Mouse (Mus musculus) urinary bladder, postnatal 4 days (tissue): ENCODE data around the gene Fcmr.

Source experiments
- DNase-seq, 2 experiments: peaks; one replicate each; pipeline ENCODE4 v3.0.0; 2021 to 2022; ENCODE audit warnings: low spot score in 2 of 2

Gene Fcmr

DNA sequence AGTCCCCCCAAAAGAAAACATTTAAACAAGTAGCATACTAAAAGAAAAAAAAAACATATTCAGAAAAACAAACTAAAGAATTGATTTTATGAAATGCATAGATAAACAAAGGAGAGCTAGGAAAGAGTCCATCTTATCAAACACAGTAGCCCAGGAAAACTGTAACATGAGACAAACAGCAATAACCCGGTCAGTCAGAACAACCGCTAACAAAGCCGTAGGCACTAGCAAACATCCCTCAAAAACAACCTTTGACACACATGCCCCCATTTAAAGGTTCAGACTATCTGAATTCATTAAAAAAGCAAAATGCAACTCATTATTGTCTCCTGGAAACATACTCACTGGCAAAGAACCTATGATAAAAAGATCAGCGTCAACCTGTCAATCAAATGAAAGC is 8.0 kb upstream of the Fcmr start:
- no peak for DNase-seq

DNA sequence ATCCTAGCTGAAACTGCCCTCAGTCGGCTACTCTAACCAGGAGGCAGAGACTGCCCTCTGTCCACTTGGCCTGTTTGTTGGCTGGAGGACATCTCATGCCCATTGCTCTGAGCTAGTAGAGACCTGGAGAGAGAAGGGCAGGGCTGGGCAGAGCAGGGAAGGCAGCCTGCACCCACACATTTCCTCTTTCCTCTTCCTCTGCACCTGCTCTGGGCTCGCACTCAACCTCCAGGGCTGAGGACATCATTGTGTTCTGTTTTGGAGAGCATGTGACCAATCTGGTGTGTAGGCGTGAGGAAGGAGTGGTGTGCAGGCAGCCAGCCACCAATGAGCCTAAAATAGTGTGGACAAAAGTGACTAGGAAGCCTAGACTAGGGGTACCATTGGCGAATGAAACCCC is 1.2 kb upstream of the Fcmr start:
- DNase-seq: no peak

- no peak for DNase-seq
Observed at GRCm38 (mm10) chr1:130864741-130865140, 728 bp upstream of the Fcmr start.

DNA sequence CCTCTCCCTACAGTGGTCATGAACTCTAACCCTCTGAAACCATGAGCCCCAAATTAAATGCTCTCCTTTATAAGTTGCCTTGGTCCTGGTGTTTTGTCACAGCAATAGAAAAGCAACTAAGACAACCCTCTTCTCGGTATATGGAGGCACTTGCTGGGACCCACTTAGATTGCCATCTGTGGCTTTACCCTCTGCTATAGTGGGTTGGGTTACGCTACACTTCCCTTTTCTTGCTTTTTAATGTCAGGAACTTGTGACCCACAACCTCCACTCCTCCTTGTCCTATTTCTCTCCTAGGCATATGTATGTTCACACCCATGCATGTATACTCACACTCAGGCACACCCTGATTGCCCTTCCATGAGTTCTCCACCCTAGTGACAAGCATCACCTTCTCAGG is 7.4 kb downstream of the Fcmr start:
- no peak for DNase-seq

- DNase-seq: no peak
Observed at GRCm38 (mm10) chr1:130875139-130875538, 9.7 kb downstream of the Fcmr start.

- DNase-seq: no peak
Observed at GRCm38 (mm10) chr1:130875910-130876309, 10.4 kb downstream of the Fcmr start.

DNA sequence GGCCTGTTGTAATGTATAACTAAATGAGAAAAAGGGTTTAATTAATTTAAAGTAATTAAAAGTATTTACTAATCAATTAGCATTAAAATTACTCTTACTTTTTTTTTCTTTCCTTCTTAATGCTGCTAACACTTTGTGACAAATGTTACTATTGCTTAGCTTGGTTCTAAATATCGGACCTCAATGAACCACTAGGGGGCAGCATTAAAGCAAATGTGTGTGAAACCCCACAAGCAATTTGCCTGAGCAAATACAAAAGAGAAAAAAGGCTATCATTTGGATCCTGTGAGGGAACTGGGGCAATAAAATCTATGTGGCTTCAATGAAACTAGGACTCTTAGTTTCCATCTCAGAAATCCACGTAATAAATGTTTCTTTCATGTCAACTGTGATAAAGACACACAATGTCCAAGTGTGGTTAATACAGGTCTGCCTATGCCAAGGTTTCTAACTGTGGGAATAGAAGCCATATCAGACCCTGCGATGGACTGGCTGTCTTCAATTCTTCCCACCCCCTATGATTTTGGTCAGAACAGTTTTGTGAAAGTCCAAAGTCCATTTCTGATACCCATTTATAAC is 11.6 kb downstream of the Fcmr start:
- no peak for DNase-seq

DNA sequence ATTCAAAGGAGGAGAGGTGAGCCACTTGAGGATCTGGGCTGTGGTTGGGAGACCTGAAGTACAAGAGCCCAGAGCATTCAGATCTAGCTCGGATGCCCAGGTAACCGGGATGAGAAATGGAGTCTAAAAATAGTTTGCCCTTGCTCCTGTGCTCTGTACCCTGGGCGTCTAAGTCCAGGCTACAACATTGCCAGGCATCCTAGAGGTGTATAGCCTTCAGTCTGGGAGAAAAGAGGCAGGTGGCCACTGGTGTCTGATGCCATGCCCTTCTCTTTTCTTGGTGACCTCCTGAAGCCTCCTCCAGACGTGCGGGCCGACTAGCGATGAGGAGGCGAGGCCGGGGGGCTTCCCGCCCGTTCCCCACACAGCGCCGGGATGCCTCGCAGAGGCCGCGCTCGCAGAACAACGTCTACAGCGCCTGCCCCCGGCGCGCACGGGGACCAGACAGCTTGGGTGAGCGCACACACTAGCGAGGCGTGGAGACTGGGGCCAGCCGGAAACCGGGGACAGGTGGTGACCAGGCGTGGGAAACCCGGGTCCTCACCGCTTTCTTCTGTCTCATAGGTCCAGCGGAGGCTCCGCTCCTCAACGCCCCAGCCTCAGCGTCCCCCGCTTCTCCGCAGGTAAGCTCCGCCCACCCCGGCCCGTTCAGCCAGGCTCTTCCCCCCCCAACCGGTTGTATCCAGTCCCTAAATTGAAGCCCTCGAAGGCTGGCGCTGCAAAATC is 12.6 kb downstream of the Fcmr start:
- no peak for DNase-seq

- no peak for DNase-seq
Observed at GRCm38 (mm10) chr1:130879927-130880326, 14.5 kb downstream of the Fcmr start.

DNA sequence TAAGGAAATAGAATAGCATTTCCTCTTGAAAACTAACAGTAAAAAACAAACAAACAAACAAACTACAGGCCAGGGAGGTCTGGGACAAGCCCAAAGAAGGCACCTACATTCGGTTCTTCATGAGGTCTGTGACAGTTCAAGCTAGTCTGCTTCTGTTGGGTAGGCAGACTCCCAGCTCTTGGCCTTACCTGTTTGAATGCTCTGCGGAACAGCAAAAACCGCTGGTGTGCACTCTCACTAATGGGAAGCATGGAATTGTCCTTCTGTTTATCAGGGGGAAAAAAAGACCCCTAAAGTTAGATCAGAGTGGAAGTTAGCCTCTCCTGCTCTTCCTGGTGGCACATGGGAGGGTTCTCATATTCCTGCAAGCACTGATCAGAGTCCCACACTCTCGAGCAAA is 17.7 kb downstream of the Fcmr start:
- DNase-seq: no peak

DNA sequence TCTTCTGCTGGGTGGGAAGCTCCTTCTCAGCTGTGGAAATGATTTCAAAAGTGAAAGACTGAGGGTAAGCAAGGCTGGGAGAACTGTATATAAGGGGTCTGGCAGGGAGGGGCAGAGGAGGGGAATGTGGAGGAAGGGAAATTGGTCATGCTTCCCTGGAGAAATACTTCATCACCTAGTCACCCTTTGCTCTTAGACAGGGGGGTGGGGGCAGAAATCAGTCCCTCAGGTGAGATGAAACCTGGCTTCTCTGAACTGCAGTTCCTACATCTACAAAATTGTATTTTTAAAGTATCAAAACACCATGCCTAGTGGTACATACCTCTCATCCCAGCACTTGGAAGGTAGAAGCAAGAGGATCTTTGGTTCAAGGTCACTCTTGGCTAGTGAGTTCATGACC is 21.9 kb downstream of the Fcmr start, which contains the start of gene Il24:
Gene Il24, minus strand, starts transcription at position 101 of the 400 bp plus-strand sequence.
- DNase-seq: no peak

- DNase-seq: no peak
Observed at GRCm38 (mm10) chr1:130892446-130892845, 27.0 kb downstream of the Fcmr start.

GRCm38 (mm10) chr1:130893329-130894040 is 28.0 kb downstream of the Fcmr start:
- DNase-seq: no peak

DNA sequence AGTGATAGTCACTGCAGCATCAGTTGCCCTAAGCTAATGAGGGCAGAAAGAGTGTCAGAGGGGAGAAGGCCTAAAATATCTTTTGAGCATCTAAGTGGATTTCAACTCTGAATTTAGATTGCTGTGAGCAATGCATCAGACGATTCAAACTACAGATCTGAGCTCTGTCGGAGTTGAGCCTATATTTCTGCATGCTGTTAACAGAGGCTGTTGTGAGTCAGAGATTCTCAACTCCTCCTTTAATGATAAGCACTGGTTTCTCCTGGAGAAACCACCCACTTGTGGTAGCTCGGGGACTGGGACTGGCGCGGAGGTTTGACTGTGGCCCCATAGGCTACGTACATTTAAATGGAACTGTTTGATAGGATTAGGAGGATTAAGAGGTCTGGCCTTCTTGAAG is 29.0 kb downstream of the Fcmr start:
- DNase-seq: no peak

GRCm38 (mm10) chr1:130902505-130902904 is 37.0 kb downstream of the Fcmr start:
- no peak for DNase-seq

GRCm38 (mm10) chr1:130911401-130912010 is 46.0 kb downstream of the Fcmr start, which contains the start of gene Il20:
Gene Il20, minus strand, starts transcription at chr1:130911451.
- DNase-seq: no peak

DNA sequence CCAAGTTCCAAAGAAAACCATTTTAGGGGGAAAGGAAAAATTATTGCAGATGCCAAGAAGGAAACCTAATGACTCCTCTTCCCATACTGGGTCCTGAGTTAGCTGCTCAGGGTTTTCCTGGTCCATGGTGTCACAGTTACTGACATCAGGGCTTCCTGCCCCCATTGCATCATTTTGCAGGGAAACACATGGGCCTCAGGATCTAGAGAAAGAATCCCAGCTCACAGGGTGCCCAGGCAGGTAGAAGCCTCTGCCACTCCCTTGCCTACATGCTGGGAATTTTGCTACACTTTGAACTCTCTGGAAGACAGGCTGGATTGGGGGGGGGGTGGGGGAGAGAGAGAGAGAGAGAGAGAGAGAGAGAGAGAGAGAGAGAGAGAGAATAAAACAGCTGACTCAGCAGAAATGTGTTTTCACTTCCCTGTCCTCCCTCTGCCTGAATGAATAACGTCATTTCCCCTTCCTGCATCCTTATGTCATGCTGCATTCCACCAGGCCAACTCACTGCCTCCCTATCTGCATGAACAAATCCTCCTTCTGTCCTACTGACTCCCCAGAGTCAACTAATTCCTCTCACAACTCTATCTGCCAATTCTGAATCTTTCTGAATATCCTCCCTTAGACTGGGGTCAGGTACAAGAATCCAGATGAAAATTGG is 53.0 kb downstream of the Fcmr start:
- DNase-seq: no peak

GRCm38 (mm10) chr1:130926484-130926883 is 61.0 kb downstream of the Fcmr start:
- DNase-seq: no peak
